Mouse (Mus musculus): ENCODE data around the gene Syt1.

DNA sequence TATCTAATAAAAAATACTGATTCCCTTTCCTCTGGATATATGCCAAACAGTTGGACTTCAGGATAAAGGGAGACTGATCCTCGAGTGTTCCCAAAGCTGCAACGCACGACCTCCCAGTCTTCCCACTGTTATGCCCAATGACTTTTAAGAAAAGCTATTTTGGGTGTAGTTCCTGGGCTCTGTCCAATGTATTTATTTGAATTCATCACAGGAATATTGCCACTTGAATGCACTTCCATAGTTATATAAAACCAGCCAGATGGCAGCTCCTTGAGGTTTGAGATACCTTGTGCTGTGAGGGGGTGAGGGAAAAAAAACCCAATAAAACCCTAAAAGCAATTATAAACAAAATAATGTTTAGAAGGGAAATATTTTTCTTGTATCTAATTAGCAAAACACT is 285.9 kb downstream of the Syt1 start:
- TF ChIP-seq POLR2A (IDR thresholded peaks at IDR 0.05; ENCODE audit: extremely low read depth, insufficient read depth, low read length) = no peak
- TF ChIP-seq CTCF (IDR thresholded peaks at IDR 0.05; ENCODE audit: extremely low read depth, insufficient read depth, low read length) = no peak

All from cortical plate, adult 2 months (tissue).